Mouse (Mus musculus) limb, embryonic 11.5 days (tissue): Measurements from ENCODE around the gene Gm3248. TPM values are rescaled to one million over a fixed set of nuclear protein-coding genes. Genes with fewer than 3 reads are reported as not detected.
"Not testable (repeated sequence)": the region's sequence is repeated elsewhere in the genome, so short reads cannot be mapped to it uniquely, and the experiment has no call there.

Experiments
- ATAC-seq: fragments of 200-750 bp; cut with Nextera tagmentation; 2 replicates; pipeline ENCODE4 v1.8.0; 2017; ENCODE audit warnings: low read depth; ENCODE audit not compliant: insufficient number of reproducible peaks, low FRiP score, low TSS enrichment
- DNase-seq: peaks from one replicate; pipeline ENCODE4 v3.0.0-alpha.2; 2015; ENCODE audit warnings: low spot score
- H3K27ac ChIP-seq: fragments of 300-500 bp; sonication (generic); replicated peaks from 2 replicates; pipeline ENCODE4 v1.5.1; 2014; ENCODE audit warnings: low read depth, mild to moderate bottlenecking, low read length
- H3K27me3 ChIP-seq: fragments of 300-500 bp; sonication (generic); 2 replicates; pipeline ENCODE4 v1.6.1; 2014; ENCODE audit warnings: mild to moderate bottlenecking, low read length, mixed read lengths; ENCODE audit not compliant: control insufficient read depth, insufficient read depth
- H3K36me3 ChIP-seq: fragments of 300-500 bp; sonication (generic); 2 replicates; pipeline ENCODE4 v1.6.1; 2014; ENCODE audit warnings: mild to moderate bottlenecking, low read length, moderate library complexity, mixed read lengths; ENCODE audit not compliant: control insufficient read depth, insufficient read depth
- H3K4me1 ChIP-seq: fragments of 300-500 bp; sonication (generic); 2 replicates; pipeline ENCODE4 v1.6.1; 2014; ENCODE audit warnings: low read length, mixed read lengths; ENCODE audit not compliant: control insufficient read depth, insufficient read depth
- H3K4me2 ChIP-seq: fragments of 300-500 bp; sonication (generic); 2 replicates; pipeline ENCODE4 v1.6.1; 2014; ENCODE audit warnings: low read depth, mild to moderate bottlenecking, moderate library complexity; ENCODE audit not compliant: severe bottlenecking
- H3K4me3 ChIP-seq: fragments of 300-500 bp; sonication (generic); 2 replicates; pipeline ENCODE4 v1.5.1; 2014; ENCODE audit warnings: low read depth, low read length
- H3K9ac ChIP-seq: fragments of 300-500 bp; sonication (generic); 2 replicates; pipeline ENCODE4 v1.6.1; 2014; ENCODE audit warnings: mild to moderate bottlenecking, low read length
- H3K9me3 ChIP-seq: fragments of 300-500 bp; sonication (generic); 2 replicates; pipeline ENCODE4 v1.6.1; 2016; ENCODE audit warnings: low read length; ENCODE audit not compliant: control insufficient read depth
- WGBS: fragments of 180-500 bp; shearing (Covaris S2); extraction: QIAGEN DNeasy Blood & Tissue Kit; methylation state at CpG from one replicate; pipeline ENCODE4 v1.1.7; 2014; 5-methylcytosine and 5-hydroxymethylcytosine counted together
- polyA plus RNA-seq: library from polyadenylated mRNA; unstranded; fragments of >200 nt; fragmentation: Nextera tagmentation; extraction: Ambion mirVana; gene quantifications from 2 replicates; pipeline ENCODE4 v1.2.1, GENCODE M21; 2014

Gm3248 gene
- polyA plus RNA-seq = 0.16 and 0.20 TPM in 2 replicates

- not testable (repeated sequence) for H3K9ac ChIP-seq, H3K4me1 ChIP-seq, H3K27ac ChIP-seq, ATAC-seq, H3K27me3 ChIP-seq, H3K36me3 ChIP-seq, H3K9me3 ChIP-seq
- 3% methylated on average over 12 of the region's 23 CpGs for WGBS
- DNase-seq = peak; percentile 34
- H3K4me2 ChIP-seq = peak within 1 kb of the TSS; percentile 59
- peak within 1 kb of the TSS; percentile 31 for H3K4me3 ChIP-seq
Measured at GRCm38 (mm10) chr14:5961635-5962034, at the start of gene Gm3248. Gm3248 (minus strand) TSS chr14:5961745.

DNA sequence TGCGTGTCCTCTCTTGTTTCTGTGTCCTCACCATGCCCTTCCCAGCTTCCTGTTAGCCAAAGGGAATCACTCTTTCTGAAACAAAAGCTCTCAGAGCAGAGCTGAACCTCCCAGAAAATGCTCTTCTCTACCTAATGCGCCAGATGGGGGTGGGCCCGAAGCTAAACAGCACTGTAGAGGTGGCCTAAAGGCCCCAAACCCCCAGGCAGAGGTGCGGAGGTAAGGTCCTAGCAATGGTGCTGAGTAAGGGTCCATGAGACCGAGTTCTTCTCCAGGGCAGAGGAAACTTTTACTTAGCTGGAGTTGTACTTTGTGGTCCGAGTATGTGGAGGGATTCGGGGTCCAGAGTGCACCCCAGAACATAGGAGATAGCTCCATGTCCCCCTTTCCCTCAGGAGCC lies 25.6 kb upstream of the Gm3248 start:
- not testable (repeated sequence) for H3K4me1 ChIP-seq, H3K4me2 ChIP-seq, H3K27me3 ChIP-seq, H3K9me3 ChIP-seq, ATAC-seq, H3K9ac ChIP-seq, DNase-seq, H3K36me3 ChIP-seq, H3K4me3 ChIP-seq, H3K27ac ChIP-seq
- 79% methylated on average over 3 of the region's 7 CpGs for WGBS

- not testable (repeated sequence) for ATAC-seq, H3K4me3 ChIP-seq, DNase-seq, H3K9me3 ChIP-seq, H3K4me1 ChIP-seq, H3K27me3 ChIP-seq, H3K4me2 ChIP-seq, H3K27ac ChIP-seq, H3K9ac ChIP-seq, H3K36me3 ChIP-seq
- WGBS = 43% methylated on average over 1 of the region's 2 CpGs
Measured at GRCm38 (mm10) chr14:5979037-5979436, 17.5 kb upstream of the Gm3248 start, which contains the start of gene Gm3453. Gm3453 (minus strand) TSS chr14:5979137.

DNA sequence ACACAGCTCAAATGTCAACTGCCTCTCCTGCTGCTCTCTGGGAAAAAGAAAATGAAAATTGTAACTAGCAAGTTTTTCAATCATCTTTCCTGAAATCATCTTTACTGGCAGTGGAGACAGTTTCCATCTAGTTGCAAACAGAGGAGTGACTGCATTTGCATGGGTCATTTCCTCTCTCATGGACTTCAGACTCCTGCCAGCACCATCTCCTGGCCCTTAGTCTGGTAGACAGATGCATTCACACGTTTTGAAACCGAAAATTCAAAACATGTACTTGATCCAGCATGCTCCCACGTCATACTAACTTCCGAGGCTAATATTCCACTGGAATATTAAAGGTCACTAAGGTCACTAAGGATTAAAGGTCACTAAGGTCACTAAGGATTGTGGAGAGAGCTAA lies 896 bp upstream of the Gm3248 start:
- ATAC-seq, H3K4me2 ChIP-seq, H3K27ac ChIP-seq, H3K4me1 ChIP-seq, H3K36me3 ChIP-seq, DNase-seq, H3K9ac ChIP-seq, H3K4me3 ChIP-seq, H3K27me3 ChIP-seq, H3K9me3 ChIP-seq: not testable (repeated sequence)
- WGBS = 38% methylated on average over 4 of the region's 4 CpGs

DNA sequence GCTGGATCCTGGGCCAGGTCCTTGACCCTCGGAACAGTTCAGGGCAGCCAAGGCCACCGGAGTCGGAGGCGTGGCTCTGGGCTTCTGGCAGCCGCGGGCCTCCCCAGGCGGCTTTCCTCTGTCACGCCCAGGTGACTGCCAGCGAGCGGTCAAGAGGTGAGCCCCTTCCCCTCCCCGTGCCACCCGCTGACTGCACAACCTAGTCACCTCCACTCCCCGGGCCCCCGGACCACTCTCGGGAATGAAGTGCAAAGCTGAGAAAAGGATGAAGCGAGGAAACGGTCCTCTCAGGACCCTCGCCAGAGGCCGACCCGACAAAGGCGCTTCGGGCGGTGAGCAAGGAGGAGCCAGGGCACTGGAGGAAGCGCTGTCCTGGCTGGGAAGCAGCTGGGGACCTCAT lies 443 bp downstream of the Gm3248 start:
- not testable (repeated sequence) for H3K9me3 ChIP-seq, H3K36me3 ChIP-seq, H3K27me3 ChIP-seq, H3K4me1 ChIP-seq, H3K27ac ChIP-seq, H3K9ac ChIP-seq, ATAC-seq
- H3K4me2 ChIP-seq = peak overlapping the region; percentile 59
- peak overlapping the region; percentile 31 for H3K4me3 ChIP-seq
- peak; percentile 37 for DNase-seq
- under 1% methylated on average over 21 of the region's 24 CpGs for WGBS

DNA sequence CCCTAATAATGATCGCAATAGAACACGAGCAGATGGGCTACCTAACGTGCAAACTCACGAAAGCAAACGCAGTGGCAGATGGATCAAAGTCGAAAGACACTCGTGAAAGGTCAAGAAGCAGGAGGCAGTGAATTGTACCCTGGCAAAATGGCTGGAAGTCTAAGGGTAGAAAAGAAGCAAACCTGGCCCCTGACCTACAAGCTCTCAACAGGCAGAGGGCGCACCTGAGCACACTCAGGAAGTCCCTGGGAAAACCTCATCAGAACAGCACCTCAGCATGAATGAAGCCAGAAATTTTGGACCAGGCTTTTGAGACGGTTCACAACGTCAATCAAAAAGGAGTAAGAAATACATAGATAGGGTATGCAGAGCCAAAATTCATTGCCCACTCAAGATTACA lies 1.1 kb downstream of the Gm3248 start:
- not testable (repeated sequence) for H3K4me2 ChIP-seq, H3K4me3 ChIP-seq, H3K27me3 ChIP-seq, H3K9ac ChIP-seq, H3K4me1 ChIP-seq, H3K36me3 ChIP-seq, ATAC-seq, H3K9me3 ChIP-seq, H3K27ac ChIP-seq, DNase-seq
- WGBS = 0% methylated on average over 3 of the region's 10 CpGs

DNA sequence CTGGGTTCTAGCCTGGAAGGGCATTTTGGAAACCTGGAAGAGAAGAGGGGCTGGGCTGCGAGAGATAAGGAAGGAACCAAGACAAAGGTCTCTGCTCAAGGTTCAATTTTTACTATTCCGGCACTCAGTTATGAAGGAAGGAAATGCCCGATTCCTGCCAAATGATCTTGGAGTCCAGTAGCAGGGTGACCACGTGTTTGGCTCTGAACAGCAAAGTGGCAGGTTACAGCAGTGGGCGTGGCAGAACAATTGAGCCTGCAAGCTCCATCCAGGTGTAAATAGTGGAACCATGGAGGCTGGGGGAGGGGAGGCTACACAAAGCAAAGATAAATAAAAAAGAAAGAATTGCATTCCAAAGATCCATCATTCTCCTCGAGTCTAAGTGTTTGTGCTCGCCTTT lies 38.3 kb downstream of the Gm3248 start:
- not testable (repeated sequence) for H3K36me3 ChIP-seq, DNase-seq, H3K9me3 ChIP-seq, H3K4me2 ChIP-seq, H3K27me3 ChIP-seq, H3K9ac ChIP-seq, H3K27ac ChIP-seq, ATAC-seq, H3K4me3 ChIP-seq, H3K4me1 ChIP-seq
- WGBS = 83% methylated on average over 7 of the region's 7 CpGs

DNA sequence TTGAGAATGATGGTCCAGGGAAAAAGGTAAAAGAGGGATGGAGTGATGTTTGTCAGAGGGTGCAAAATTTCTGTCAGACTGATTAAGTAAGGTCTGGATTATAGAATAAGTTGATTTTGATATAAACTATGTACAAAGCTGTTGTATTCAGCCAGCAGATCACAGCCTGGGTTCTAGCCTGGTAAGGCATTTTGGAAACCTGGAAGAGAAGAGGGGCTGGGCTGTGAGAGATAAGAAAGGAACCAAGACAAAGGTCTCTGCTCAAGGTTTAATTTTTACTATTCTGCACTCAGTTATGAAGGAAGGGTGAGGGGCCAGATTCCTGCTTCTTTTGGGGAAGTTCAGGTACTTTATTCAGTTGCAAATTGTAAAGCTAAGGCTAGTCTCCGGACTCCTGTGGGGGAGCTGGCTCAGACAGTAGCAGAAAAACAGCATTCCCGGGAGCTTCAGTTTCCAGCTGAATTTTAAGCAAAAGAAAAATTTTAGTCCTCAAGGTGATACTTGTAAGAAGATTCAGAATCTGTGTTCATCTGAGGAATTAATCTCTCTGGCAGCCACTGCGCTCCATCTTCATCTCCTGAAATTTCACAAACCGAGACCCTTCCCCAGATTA lies 43.1 kb downstream of the Gm3248 start:
- H3K4me1 ChIP-seq, H3K36me3 ChIP-seq, H3K27ac ChIP-seq, ATAC-seq, H3K4me3 ChIP-seq, DNase-seq, H3K9me3 ChIP-seq, H3K4me2 ChIP-seq, H3K27me3 ChIP-seq, H3K9ac ChIP-seq: not testable (repeated sequence)
- 83% methylated on average over 4 of the region's 4 CpGs for WGBS

DNA sequence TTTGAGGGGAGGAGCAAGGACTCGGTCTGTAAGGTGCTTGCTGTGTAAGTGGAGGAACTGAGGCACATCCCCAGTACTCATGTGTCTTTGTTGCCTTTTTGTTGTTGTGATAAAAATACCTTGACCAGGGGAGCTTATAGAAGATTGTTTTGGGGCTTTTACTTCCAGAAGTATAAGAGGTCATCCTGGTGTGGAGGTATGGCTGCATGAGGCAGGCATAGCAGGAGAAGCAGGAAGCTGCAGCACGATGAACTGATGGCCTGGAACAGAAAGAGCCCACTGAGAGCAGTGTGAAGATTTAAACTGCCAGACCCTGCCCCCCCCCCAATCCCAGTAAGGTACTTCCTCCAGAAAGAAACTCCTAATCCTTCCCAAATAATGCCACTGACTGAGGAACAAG lies 47.8 kb downstream of the Gm3248 start:
- not testable (repeated sequence) for H3K9me3 ChIP-seq, H3K9ac ChIP-seq, H3K4me1 ChIP-seq, H3K4me2 ChIP-seq, DNase-seq, H3K4me3 ChIP-seq, H3K36me3 ChIP-seq, ATAC-seq, H3K27me3 ChIP-seq, H3K27ac ChIP-seq
- 76% methylated on average over 2 of the region's 2 CpGs for WGBS
